Mouse (Mus musculus): ENCODE measurements around the gene Stxbp4.

Stxbp4 gene

DNA sequence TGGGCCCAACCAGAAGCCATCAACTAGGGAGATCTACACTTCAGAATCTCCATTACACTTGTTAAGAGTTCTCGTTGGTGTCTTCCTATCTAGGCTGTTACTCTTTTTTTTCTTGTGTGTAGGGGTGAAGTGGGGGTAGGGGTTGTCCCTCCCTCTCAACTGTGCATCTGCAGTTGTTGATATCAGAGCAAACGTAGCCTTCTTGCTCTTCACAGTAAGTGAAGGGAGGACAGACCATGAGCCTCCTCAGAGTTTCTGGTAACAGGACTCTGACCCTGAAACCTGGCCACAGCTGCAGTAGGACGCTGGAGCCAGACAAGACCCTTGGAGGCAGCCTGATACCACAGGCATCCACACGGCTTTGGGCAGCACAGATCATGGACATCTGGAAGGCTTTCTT lies 81.4 kb downstream of the Stxbp4 start:
- Histone ChIP-seq H3K27me3 (ENCODE audit: control insufficient read depth, insufficient read depth, low read length, poor library complexity, severe bottlenecking) (no peaks in the 10 kb centered on the region), H3K36me3 (ENCODE audit: control insufficient read depth, insufficient read depth, low read length, poor library complexity, severe bottlenecking) (no peaks in the 10 kb centered on the region)
- no peak for DNase-seq (ENCODE audit: low read depth, low spot score)

GRCm38 (mm10) chr11:90553963-90554362 lies 83.9 kb downstream of the Stxbp4 start:
- DNase-seq (ENCODE audit: low read depth, low spot score) = no peak
- H3K36me3 ChIP-seq (ENCODE audit: control insufficient read depth, insufficient read depth, low read length, poor library complexity, severe bottlenecking) = no peaks in the 10 kb centered on the region
- H3K27me3 ChIP-seq (ENCODE audit: control insufficient read depth, insufficient read depth, low read length, poor library complexity, severe bottlenecking) = no peaks in the 10 kb centered on the region

DNA sequence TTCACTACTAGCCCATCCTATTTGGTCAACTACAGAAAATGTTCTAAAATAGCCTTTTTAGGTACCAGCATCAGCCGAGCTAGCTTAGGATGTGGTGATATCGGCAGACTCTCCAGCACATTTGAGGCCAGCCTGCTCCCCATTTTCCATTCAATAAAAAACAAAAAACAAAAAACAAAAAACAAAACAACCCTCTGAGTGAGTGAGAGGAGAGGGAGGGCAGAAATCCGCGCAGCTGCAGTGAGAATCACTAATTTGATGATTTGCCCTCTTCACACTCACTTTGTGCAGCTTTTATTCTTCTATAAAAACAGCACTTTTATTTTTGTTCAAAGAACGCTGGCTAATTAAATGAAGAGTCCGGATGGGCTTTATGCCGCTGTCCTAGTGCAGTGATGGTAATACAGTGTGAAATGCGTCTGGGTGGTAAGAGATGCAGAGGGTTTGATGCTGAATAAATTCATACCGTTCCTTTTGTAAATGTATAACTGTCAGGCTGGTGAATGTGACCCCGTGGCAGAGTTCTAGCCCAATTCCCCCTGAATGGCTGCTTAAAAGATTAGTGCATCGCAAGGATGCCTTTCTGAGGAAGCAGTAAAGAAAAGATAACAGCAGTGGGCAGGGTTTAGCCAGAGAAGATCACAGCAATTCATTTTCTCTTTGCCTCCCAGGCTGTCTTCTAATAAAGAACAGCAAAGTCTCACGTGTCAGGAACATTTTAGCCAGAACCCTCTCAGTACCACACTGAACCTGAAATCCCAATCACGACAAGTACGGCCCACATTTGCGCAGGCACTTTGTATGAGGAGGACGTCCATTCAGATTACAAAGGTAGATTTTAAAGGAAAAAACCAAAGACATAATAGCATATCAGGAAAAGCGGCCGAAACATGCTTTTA lies 85.3 kb downstream of the Stxbp4 start:
- Histone ChIP-seq H3K27me3 (ENCODE audit: control insufficient read depth, insufficient read depth, low read length, poor library complexity, severe bottlenecking) (no peaks in the 10 kb centered on the region), H3K36me3 (ENCODE audit: control insufficient read depth, insufficient read depth, low read length, poor library complexity, severe bottlenecking) (no peaks in the 10 kb centered on the region; the same call in 1 of the 2 replicates)
- DNase-seq (ENCODE audit: low read depth, low spot score) = no peak

DNA sequence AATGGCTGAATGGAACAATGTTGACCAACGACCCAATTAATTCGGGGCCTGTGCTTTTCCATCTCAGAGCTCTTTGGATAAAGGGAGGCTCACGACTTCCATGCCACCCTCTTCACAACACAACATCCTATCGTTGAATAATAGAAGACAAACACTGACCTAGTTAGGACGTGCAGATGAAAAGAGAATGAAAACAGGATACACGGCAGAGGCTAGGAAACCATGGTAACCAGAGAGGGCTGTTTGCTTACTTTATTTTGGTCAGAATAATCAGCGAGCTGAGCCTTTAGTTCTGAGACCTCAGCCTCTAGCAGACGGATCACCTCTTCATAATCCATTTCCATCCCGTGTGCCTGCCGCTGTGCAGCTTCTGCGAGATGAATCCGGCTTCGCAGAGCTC lies 89.3 kb downstream of the Stxbp4 start:
- DNase-seq (ENCODE audit: low read depth, low spot score) = no peak
- no peaks in the 10 kb centered on the region for H3K27me3 ChIP-seq (ENCODE audit: control insufficient read depth, insufficient read depth, low read length, poor library complexity, severe bottlenecking)
- no peaks in the 10 kb centered on the region; the same call in 1 of the 2 replicates for H3K36me3 ChIP-seq (ENCODE audit: control insufficient read depth, insufficient read depth, low read length, poor library complexity, severe bottlenecking)

DNA sequence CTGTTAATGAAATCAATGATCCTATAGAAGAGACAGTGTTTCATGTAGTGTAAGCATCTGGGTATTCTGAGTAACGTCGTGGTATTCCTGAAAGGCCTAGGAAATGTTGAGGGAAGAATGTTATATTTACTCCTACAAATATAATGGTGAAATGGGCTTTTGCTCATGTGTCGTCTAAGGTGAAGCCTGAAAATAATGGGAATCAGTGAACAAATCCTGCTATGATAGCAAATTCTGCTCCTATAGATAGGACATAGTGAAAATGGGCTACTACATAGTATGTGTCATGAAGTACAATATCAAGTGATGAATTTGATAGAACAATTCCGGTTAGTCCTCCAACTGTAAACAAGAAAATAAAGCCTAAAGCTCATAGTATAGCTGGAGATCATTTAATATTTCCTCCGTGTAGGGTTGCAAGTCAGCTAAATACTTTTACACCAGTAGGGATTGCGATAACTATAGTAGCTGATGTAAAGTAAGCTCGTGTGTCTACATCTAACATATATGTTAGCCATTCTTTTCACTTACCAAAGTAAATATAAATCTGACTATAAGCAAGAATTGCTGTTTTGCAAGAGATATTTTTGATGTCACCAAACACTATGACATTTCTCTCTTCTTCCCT lies 99.1 kb downstream of the Stxbp4 start:
- Histone ChIP-seq H3K27me3 (ENCODE audit: control insufficient read depth, insufficient read depth, low read length, poor library complexity, severe bottlenecking) (no peaks in the 10 kb centered on the region), H3K36me3 (ENCODE audit: control insufficient read depth, insufficient read depth, low read length, poor library complexity, severe bottlenecking) (no peaks in the 10 kb centered on the region)
- DNase-seq (ENCODE audit: low read depth, low spot score) = no peak

DNA sequence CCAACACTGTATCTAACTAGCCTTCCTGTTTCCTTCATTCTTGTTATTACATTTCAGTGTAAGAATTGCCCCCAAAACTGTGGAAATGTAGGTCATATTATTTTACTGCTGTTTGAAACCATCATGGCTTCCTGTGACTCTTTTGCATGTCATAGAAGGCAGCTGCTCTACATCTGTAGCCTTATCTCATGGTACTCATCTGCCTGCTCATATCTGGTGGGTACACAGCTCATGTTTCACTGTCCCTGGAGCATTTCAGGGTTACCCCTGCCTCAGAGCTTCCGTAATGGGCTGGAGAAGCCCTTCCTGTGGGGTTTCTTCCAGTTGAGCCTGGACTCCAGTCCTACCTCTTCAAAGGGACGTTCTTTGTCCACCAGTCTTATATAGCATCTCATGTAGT lies 112.6 kb downstream of the Stxbp4 start:
- DNase-seq (ENCODE audit: low read depth, low spot score) = no peak
- Histone ChIP-seq H3K36me3 (ENCODE audit: control insufficient read depth, insufficient read depth, low read length, poor library complexity, severe bottlenecking) (no peaks in the 10 kb centered on the region), H3K27me3 (ENCODE audit: control insufficient read depth, insufficient read depth, low read length, poor library complexity, severe bottlenecking) (no peaks in the 10 kb centered on the region)

DNA sequence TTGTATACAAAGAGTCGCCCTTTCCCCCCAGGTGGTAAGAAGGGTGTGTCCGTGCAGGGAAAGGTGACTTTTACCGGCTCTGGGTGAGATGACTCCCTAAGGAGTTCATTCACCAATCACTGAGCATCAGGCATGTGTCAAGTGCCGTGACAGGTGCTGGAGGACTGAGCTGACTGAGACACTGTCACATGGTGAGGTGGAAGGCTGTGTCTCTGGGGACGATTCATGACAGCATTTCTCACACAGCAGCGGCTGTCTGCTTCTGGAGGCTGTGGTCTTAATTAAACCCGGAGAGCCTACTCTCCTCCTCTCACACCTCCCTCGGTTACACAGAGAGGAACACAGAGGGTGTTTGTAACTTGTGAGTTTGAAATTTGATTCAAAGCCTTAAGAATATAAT lies 116.8 kb downstream of the Stxbp4 start:
- H3K27me3 ChIP-seq (ENCODE audit: control insufficient read depth, insufficient read depth, low read length, poor library complexity, severe bottlenecking) = no peaks in the 10 kb centered on the region
- no peaks in the 10 kb centered on the region for H3K36me3 ChIP-seq (ENCODE audit: control insufficient read depth, insufficient read depth, low read length, poor library complexity, severe bottlenecking)
- no peak for DNase-seq (ENCODE audit: low read depth, low spot score)

DNA sequence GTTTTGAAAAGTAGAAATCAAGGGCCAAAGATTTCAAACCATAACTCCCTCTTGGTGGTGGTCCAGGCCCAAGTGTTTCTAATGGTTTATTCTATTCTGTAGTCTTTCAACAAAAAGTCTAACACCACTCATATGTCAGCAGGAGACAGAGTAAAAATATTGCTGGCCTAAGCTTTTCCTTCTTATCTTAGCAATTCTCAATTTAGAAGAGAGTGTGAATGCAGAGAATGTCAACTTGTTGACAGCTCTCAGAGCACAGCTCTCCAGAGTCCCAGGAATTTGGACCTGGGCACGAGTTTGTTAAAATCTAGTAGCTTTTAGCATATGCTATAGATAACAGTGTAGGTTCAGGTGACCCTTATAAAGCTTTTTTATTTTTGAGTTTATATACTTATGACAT lies 120.1 kb downstream of the Stxbp4 start:
- H3K36me3 ChIP-seq (ENCODE audit: control insufficient read depth, insufficient read depth, low read length, poor library complexity, severe bottlenecking) = no peaks in the 10 kb centered on the region
- DNase-seq (ENCODE audit: low read depth, low spot score) = no peak
- H3K27me3 ChIP-seq (ENCODE audit: control insufficient read depth, insufficient read depth, low read length, poor library complexity, severe bottlenecking) = no peaks in the 10 kb centered on the region

DNA sequence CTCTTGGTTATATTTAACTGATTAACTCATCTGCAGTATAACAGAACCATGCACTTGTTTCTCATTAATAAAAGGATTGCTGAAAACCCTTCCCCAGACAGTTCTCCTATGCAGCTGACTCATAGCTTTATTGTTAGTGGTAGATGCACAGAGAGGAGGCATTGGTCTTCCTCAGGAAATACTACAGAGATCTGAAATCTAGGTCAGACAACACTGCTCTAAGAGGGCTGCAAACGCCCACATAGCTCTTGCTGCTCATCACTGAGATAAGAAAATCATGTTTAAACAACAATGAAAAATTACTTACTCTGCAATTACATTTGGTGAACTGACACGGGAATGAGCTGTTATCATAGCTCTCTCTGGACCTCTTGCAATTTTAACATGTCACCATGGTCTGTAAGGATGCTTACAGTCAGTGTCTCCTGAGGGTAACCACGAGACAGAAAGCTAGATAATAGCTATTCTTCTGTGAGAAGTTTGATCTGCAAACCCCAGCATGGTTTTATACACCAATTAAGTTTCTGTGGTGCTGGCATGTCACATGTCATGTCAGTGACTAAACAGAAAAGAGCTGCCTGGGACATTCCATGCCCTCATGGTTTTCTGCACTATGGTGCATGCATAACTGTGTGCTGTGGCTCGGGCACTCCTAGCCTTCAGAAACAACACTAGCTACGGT lies 125.2 kb downstream of the Stxbp4 start:
- no peaks in the 10 kb centered on the region for H3K36me3 ChIP-seq (ENCODE audit: control insufficient read depth, insufficient read depth, low read length, poor library complexity, severe bottlenecking)
- H3K27me3 ChIP-seq (ENCODE audit: control insufficient read depth, insufficient read depth, low read length, poor library complexity, severe bottlenecking) = no peaks in the 10 kb centered on the region
- DNase-seq (ENCODE audit: low read depth, low spot score) = no peak

DNA sequence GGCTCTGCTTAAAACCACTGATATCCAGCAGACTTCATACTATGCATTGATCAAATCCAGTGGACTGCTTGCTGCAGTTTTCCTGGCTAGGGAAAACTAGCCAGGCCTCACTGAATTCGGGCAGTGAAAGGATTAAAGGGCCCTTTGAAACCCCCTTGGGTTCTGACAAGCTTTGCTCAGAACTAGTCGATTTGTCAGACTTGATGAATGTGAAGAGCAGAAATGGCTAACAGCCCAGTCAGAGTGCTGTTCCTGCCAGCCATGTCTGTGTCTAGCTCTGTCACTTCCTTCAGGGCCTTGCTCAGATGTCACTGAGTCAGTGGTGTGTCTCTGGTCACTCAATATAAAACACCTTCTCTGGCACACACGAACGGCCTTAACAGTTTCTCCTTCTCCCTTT lies 136.0 kb downstream of the Stxbp4 start:
- H3K36me3 ChIP-seq (ENCODE audit: control insufficient read depth, insufficient read depth, low read length, poor library complexity, severe bottlenecking) = no peaks in the 10 kb centered on the region
- no peaks in the 10 kb centered on the region for H3K27me3 ChIP-seq (ENCODE audit: control insufficient read depth, insufficient read depth, low read length, poor library complexity, severe bottlenecking)
- DNase-seq (ENCODE audit: low read depth, low spot score) = no peak

- DNase-seq (ENCODE audit: low read depth, low spot score) = no peak
- Histone ChIP-seq H3K27me3 (ENCODE audit: control insufficient read depth, insufficient read depth, low read length, poor library complexity, severe bottlenecking) (no peaks in the 10 kb centered on the region), H3K36me3 (ENCODE audit: control insufficient read depth, insufficient read depth, low read length, poor library complexity, severe bottlenecking) (no peaks in the 10 kb centered on the region)
Measured at GRCm38 (mm10) chr11:90499918-90500317, 138.0 kb downstream of the Stxbp4 start.

- DNase-seq (ENCODE audit: low read depth, low spot score) = no peak
- Histone ChIP-seq H3K27me3 (ENCODE audit: control insufficient read depth, insufficient read depth, low read length, poor library complexity, severe bottlenecking) (no peaks in the 10 kb centered on the region), H3K36me3 (ENCODE audit: control insufficient read depth, insufficient read depth, low read length, poor library complexity, severe bottlenecking) (no peaks in the 10 kb centered on the region)
Measured at GRCm38 (mm10) chr11:90498461-90498860, 139.4 kb downstream of the Stxbp4 start.

GRCm38 (mm10) chr11:90494981-90495380 lies 142.9 kb downstream of the Stxbp4 start:
- Histone ChIP-seq H3K27me3 (ENCODE audit: control insufficient read depth, insufficient read depth, low read length, poor library complexity, severe bottlenecking) (no peaks in the 10 kb centered on the region), H3K36me3 (ENCODE audit: control insufficient read depth, insufficient read depth, low read length, poor library complexity, severe bottlenecking) (no peaks in the 10 kb centered on the region)
- no peak for DNase-seq (ENCODE audit: low read depth, low spot score)

- no peaks in the 10 kb centered on the region for H3K27me3 ChIP-seq (ENCODE audit: control insufficient read depth, insufficient read depth, low read length, poor library complexity, severe bottlenecking)
- no peaks in the 10 kb centered on the region for H3K36me3 ChIP-seq (ENCODE audit: control insufficient read depth, insufficient read depth, low read length, poor library complexity, severe bottlenecking)
- DNase-seq (ENCODE audit: low read depth, low spot score) = no peak
Measured at GRCm38 (mm10) chr11:90492511-90492910, 145.4 kb downstream of the Stxbp4 start.

GRCm38 (mm10) chr11:90489166-90489565 lies 148.7 kb downstream of the Stxbp4 start:
- no peak for DNase-seq (ENCODE audit: low read depth, low spot score)
- Histone ChIP-seq H3K36me3 (ENCODE audit: control insufficient read depth, insufficient read depth, low read length, poor library complexity, severe bottlenecking) (no peaks in the 10 kb centered on the region), H3K27me3 (ENCODE audit: control insufficient read depth, insufficient read depth, low read length, poor library complexity, severe bottlenecking) (no peaks in the 10 kb centered on the region)

All from splenic B cell, adult 2 months (primary cell).